Mouse (Mus musculus) heart, embryonic 12.5 days (tissue): Measurements from ENCODE around the gene Brinp3. TPM values are rescaled to one million over a fixed set of nuclear protein-coding genes. Genes with fewer than 3 reads are reported as not detected.

Source experiments
- ATAC-seq: fragments of 200-750 bp; cut with Nextera tagmentation; 2 replicates; pipeline ENCODE4 v1.8.0; 2017; ENCODE audit warnings: moderate TSS enrichment, moderate library complexity; ENCODE audit not compliant: insufficient number of reproducible peaks, low FRiP score
- H3K27ac ChIP-seq: fragments of 300-500 bp; sonication (generic); 2 replicates; pipeline ENCODE4 v1.5.1; 2016; ENCODE audit warnings: mild to moderate bottlenecking, moderate library complexity; ENCODE audit not compliant: poor library complexity, severe bottlenecking
- H3K27me3 ChIP-seq: fragments of 300-500 bp; sonication (generic); replicated peaks from 2 replicates; pipeline ENCODE4 v1.6.1; 2016; ENCODE audit warnings: mild to moderate bottlenecking, moderate library complexity
- H3K36me3 ChIP-seq: fragments of 300-500 bp; sonication (generic); 2 replicates; pipeline ENCODE4 v1.6.1; 2016; ENCODE audit warnings: mild to moderate bottlenecking, moderate library complexity
- H3K4me1 ChIP-seq: fragments of 300-500 bp; sonication (generic); replicated peaks from 2 replicates; pipeline ENCODE4 v1.6.1; 2016; ENCODE audit warnings: mild to moderate bottlenecking
- H3K4me2 ChIP-seq: fragments of 300-500 bp; sonication (generic); 2 replicates; pipeline ENCODE4 v1.6.1; 2016; ENCODE audit warnings: mild to moderate bottlenecking, moderate library complexity
- H3K4me3 ChIP-seq: fragments of 300-500 bp; sonication (generic); 2 replicates; pipeline ENCODE4 v1.5.1; 2016; ENCODE audit warnings: mild to moderate bottlenecking
- H3K9ac ChIP-seq: fragments of 300-500 bp; sonication (generic); 2 replicates; pipeline ENCODE4 v1.6.1; 2016; ENCODE audit warnings: mild to moderate bottlenecking, moderate library complexity
- H3K9me3 ChIP-seq: fragments of 300-500 bp; sonication (generic); replicated peaks from 2 replicates; pipeline ENCODE4 v1.6.1; 2016; ENCODE audit warnings: mild to moderate bottlenecking, moderate library complexity
- WGBS: fragments of 180-500 bp; shearing (Covaris S2); methylation state at CpG from one replicate; pipeline ENCODE4 v1.1.7; 2016; 5-methylcytosine and 5-hydroxymethylcytosine counted together
- polyA plus RNA-seq: library from polyadenylated mRNA; unstranded; fragments of >200 nt; fragmentation: Nextera tagmentation; extraction: Ambion mirVana; gene quantifications from 2 replicates; pipeline ENCODE4 v1.2.1, GENCODE M21; 2016

Brinp3 gene
- polyA plus RNA-seq = not detected in 2 replicates

DNA sequence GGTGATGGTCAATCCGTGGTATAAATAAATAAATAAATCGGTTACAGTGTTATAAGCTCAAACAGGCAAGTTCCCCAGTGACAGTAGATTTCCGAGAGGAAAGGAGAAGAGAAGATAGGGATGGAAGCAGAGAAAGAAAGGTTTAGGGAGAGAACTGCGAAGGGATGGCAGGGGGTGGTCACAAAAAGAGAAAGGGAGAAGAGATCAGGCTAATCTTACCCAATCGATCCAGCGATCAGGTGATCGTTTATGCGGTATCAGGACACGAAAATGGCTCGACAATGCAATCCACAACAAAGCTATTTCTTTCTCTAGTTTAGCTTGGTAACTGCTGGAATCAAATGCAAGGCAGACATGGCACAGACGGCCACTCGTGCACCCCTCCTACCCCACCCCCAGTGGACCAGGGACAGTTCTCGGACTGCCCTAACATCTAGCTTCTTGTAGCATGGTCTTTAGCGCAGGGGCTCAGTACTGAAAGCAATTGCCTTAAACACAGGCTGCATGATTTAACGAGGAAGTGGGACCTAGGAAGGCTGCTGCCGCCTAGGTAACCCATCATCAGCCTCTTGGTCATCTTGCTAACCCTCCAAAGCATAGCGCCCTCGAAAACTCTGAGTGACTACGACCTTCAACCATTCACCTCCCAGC is at the start of gene Brinp3:
Gene Brinp3 (plus strand): TSS at position 80 of the 651 bp plus-strand sequence.
- Histone ChIP-seq H3K27ac (no peak within 1 kb of the TSS), H3K4me2 (peak within 1 kb of the TSS; percentile 75), H3K4me1 (peaks cover 13% of the 10 kb centered on the region), H3K9me3 (no peaks in the 10 kb centered on the region), H3K9ac (0 out of 2 replicates have a peak within 1 kb of the TSS, but pooled peaks have one; percentile 29), H3K36me3 (no peaks in the 10 kb centered on the region), H3K27me3 (peaks cover 18% of the 10 kb centered on the region), H3K4me3 (peak within 1 kb of the TSS; percentile 41)
- no peak for ATAC-seq
- WGBS = 3% methylated on average over 19 of the region's 19 CpGs

DNA sequence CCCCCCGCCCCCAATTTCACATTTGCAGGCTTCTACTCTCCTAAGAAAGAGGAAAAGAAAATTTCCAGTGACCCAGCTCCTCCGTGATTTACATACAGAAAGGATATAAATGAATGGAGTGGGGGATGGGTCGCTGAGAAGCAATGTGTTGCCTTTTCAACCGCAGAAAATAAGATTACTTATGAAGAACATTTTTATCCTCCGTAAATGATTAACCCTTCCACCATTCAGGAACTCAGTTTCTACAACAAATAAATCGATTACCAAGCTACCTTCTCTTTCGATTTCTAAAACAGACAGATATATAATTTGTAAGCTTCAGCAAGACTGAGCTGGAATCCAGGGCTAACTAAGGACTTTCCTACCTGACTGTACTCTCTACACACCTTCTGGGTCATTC is 339 bp upstream of the Brinp3 start:
- Histone ChIP-seq H3K9ac (no peak overlapping the region), H3K27me3 (peaks cover 18% of the 10 kb centered on the region), H3K9me3 (no peaks in the 10 kb centered on the region), H3K27ac (no peak overlapping the region), H3K4me2 (peak overlapping the region; percentile 75), H3K4me1 (peaks cover 13% of the 10 kb centered on the region), H3K36me3 (no peaks in the 10 kb centered on the region), H3K4me3 (peak overlapping the region; percentile 41)
- no peak for ATAC-seq
- WGBS = 18% methylated on average over 7 of the region's 7 CpGs

DNA sequence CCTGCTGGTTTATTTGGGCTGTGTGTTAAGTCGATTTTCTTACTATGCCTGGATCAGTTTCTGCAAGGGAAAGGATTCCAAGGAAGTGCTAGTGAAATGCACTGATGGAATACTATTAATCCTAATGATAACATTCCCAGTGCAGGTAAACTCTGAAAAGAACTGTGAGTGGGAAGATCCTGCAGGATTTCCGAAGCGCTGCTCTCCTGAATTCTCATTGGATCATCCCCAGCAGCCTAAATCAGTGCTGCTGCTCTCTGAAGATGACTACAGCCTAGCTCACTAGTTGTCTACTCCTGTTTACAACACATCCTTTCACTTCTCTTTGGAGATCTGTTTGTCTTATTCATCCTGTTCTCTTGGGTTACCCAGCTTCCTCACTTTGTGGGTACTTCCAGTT is 826 bp downstream of the Brinp3 start:
- Histone ChIP-seq H3K4me1 (peaks cover 13% of the 10 kb centered on the region), H3K36me3 (no peaks in the 10 kb centered on the region), H3K27ac (no peak overlapping the region), H3K4me2 (peak overlapping the region; percentile 75), H3K4me3 (peak overlapping the region; percentile 41), H3K9me3 (no peaks in the 10 kb centered on the region), H3K27me3 (peaks cover 18% of the 10 kb centered on the region), H3K9ac (no peak overlapping the region)
- no peak for ATAC-seq
- 5% methylated on average over 3 of the region's 3 CpGs for WGBS

DNA sequence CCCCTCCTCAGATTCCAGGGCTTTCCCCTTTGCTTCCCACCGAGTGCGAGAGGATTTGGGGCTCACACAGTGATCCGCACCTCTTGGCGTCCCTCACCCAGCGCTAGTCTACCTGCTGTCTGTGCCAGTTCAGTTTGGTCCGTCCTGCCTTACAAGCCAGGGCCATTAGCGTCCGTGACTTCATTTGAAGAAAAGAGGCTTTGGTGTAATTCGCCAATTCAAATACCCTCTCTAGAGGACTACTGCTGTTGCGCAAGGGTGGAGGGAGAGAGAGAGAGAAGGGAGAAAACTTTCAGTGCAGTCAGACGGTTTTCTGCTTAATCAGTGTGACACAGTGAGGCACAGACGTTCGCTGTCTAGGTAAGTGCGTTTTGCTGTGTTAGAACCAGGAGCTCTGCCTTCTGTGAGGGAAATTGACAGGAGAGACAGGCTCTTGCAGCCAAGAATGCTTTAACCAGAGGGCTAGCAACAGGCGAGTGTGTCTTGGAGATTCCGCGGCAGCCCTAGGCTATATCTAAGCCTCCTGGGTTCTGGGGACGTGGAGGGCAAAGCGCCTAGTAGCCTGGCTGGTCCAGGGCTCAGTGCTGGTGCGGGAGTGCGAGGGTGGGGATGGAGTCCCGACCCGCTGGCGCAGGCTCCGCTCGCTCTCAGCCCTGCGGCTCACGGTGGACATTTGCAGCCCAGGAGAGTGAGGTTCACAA is 3.0 kb downstream of the Brinp3 start:
- peaks cover 18% of the 10 kb centered on the region for H3K27me3 ChIP-seq

DNA sequence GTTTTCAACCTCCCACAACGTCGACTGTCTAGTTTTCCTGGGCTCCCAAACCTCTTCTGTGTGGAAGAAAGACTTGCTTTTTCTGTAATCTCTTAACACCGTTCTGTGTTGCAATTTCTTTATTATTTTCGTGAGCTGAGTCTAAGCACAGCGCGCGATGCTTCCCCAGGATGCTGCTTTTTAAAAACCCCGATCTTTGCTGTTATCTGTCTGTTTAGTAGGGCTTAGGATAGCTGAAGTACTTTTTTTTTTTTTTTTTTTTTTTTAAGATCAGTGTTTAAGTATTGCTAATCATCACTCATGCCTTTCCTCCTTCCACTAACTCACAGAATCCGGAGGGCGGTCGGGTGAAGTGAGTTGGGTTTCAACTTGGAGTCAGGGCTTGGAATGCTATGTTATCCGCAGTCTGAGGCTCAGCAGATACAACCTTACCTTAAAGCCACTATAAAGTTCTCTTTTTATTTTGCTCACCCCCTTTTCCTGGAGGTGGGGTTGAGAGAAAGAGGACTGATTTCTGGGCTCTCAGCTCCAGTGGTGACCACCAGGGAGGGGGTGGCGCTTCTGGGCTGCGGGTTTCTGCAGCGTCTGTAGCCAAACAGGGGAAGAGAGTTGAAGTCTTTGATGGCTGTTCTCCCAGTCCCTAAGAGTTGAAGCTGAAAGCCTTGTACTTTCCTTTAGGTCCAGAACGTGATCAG is 3.7 kb downstream of the Brinp3 start:
- Histone ChIP-seq H3K4me2 (peak overlapping the region; percentile 95), H3K4me1 (peaks cover 13% of the 10 kb centered on the region), H3K36me3 (no peaks in the 10 kb centered on the region), H3K27ac (no peak overlapping the region), H3K9me3 (no peaks in the 10 kb centered on the region), H3K4me3 (peak overlapping the region; percentile 53), H3K27me3 (peaks cover 18% of the 10 kb centered on the region), H3K9ac (peak overlapping the region; percentile 56; the same call in 1 of the 2 replicates)
- 1% methylated on average over 16 of the region's 16 CpGs for WGBS
- ATAC-seq = no peak

More for the DNA sequence above, 3.0 kb downstream of the Brinp3 start:
- under 1% methylated on average over 28 of the region's 28 CpGs for WGBS
- peak overlapping the region; percentile 95 for H3K4me2 ChIP-seq
- H3K27ac ChIP-seq = no peak overlapping the region
- no peaks in the 10 kb centered on the region for H3K36me3 ChIP-seq
- peaks cover 13% of the 10 kb centered on the region for H3K4me1 ChIP-seq
- no peaks in the 10 kb centered on the region for H3K9me3 ChIP-seq
- peak; percentile 64; the same call in 1 of the 2 replicates for ATAC-seq
- H3K4me3 ChIP-seq = peak overlapping the region; percentile 53
- H3K9ac ChIP-seq = peak overlapping the region; percentile 56

DNA sequence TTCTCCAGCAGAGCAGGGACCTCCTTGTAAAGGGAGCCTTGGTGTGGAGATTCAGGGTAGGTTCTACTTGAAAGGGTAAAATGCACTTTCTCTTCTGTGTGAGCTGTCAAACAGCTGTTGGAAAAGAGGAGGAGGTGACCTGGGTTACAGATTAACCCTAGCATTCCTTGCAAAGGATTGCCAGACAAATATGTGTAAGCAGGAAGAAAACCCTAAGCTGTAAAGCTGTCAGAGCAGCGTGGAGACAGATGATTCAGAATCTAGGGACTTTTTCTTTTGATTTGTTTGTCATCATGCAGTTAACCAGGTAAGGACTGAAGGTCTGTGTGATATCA is 4.2 kb downstream of the Brinp3 start:
- no peaks in the 10 kb centered on the region for H3K9me3 ChIP-seq
- H3K27ac ChIP-seq = no peak overlapping the region
- H3K4me2 ChIP-seq = peak overlapping the region; percentile 95
- peak overlapping the region; percentile 53 for H3K4me3 ChIP-seq
- no peak overlapping the region for H3K9ac ChIP-seq
- H3K36me3 ChIP-seq = no peaks in the 10 kb centered on the region
- ATAC-seq = no peak
- H3K27me3 ChIP-seq = peaks cover 18% of the 10 kb centered on the region
- 0% methylated on average over 1 of the region's 1 CpGs for WGBS
- peaks cover 13% of the 10 kb centered on the region for H3K4me1 ChIP-seq

DNA sequence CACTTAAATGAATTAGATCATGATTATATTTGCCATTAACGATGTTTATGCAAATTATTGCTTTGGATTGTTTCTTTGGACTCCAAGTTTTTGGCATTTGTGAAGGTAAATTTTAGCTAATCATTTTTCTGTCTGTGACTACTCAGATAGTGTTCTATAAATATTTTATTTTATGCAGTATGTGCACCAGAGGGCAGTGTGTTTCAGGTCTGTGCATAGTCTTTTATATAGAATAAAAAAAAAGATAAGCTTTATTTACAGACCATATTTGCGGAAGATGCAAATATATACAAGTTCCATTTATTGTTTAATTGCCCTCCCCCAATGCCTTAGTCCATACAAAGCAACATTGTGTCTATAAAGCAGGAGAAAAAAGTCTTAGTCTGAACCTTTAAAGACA is 20.8 kb downstream of the Brinp3 start:
- no peak for ATAC-seq
- Histone ChIP-seq H3K4me1 (no peaks in the 10 kb centered on the region), H3K9ac (no peak overlapping the region), H3K36me3 (no peaks in the 10 kb centered on the region), H3K27me3 (no peaks in the 10 kb centered on the region), H3K9me3 (no peaks in the 10 kb centered on the region), H3K4me3 (no peak overlapping the region), H3K4me2 (no peak overlapping the region), H3K27ac (no peak overlapping the region)
- WGBS = 75% methylated on average over 2 of the region's 2 CpGs

DNA sequence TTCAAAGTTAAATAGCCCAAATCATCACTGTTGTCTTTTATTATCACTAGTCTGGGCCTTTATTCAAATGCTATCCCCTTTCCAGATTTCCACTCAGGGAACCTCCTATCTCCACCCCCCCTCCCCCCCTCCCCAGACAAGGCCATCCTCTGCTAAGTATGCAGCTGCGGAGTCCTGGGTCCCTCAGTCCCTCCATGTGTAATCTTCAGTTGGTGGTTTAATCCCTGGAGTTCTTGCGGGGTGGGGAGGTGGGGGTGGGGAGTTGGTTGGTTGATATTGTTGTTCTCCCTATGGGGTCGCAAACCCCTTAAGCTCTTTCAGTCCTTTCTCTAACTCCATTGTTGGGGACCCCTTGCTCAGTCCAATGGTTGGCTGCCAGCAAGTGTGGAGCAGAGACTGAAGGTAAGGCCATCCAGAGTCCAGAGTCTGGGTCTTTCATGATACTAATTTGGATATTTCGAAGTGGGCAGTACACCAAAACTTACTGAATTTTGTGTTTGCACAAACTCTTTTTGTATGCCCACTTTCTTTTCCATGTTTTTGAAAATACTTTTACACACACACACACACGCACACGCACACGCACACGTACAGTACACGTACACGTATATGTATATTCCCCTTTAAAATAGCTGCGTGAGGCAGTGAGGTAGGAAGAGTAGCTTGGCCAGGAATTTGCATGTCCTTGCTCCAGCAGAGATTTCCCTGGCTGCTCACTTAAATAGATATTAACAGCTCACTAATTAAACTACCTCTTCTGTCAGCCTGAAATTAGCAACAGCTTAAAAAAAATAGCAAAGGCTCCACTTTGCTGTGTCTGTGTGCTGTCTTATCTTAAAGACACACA is 29.4 kb downstream of the Brinp3 start:
- no peaks in the 10 kb centered on the region for H3K36me3 ChIP-seq
- no peaks in the 10 kb centered on the region for H3K27me3 ChIP-seq
- no peak for ATAC-seq
- H3K27ac ChIP-seq = no peak overlapping the region
- no peak overlapping the region for H3K4me2 ChIP-seq
- H3K4me3 ChIP-seq = no peak overlapping the region
- no peak overlapping the region for H3K9ac ChIP-seq
- 69% methylated on average over 11 of the region's 11 CpGs for WGBS
- H3K9me3 ChIP-seq = no peaks in the 10 kb centered on the region
- no peaks in the 10 kb centered on the region for H3K4me1 ChIP-seq

DNA sequence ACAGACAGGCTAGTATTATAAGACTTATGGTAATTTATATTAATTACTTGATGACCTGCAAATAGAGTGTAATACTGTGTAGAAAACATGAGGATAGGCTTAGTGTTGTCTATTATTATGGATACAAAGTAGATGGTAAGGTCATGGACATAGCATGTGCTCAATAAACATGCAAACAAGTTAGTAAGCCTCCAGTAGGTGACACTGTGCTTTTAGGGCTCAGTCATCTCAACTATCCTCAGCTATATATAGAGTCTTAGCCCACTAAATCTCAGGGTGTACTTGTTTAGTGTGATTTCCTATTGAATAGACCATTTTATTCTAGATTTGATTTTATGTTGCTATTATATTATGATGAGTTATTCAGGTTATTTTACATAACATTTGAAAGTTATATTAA is 34.0 kb downstream of the Brinp3 start:
- no peak for ATAC-seq
- Histone ChIP-seq H3K27ac (no peak overlapping the region), H3K36me3 (no peaks in the 10 kb centered on the region), H3K27me3 (no peaks in the 10 kb centered on the region), H3K9ac (no peak overlapping the region), H3K4me3 (no peak overlapping the region), H3K4me1 (no peaks in the 10 kb centered on the region), H3K9me3 (no peaks in the 10 kb centered on the region), H3K4me2 (no peak overlapping the region)

DNA sequence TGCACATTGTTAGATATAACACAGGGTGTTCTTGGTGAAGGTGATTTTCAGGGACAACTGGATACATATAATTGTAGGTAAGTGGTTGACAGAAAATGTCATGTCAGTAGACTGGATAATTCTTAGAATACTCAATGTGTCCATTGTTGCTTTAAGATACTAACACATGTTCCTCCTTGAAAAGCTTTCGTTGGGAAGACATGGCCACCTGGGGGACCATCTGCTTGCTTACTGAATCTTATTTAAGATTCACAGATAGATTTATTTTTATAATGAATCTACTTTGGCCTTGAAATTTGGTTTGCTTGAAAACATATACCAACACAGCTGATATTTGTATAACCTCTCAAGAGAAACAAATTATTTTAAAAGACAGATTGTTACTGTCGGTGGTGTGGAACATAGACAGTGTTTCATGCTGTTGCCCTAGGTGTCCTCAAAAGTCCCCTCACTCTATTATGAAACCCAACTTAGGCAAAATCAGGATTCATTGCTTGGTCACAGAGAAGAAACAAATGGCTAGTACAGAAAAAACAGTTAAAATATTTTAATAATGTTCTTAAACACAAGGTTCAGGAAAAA is 52.4 kb downstream of the Brinp3 start:
- H3K9ac ChIP-seq = no peak overlapping the region
- no peak for ATAC-seq
- no peaks in the 10 kb centered on the region for H3K27me3 ChIP-seq
- H3K36me3 ChIP-seq = no peaks in the 10 kb centered on the region
- 87% methylated on average over 2 of the region's 2 CpGs for WGBS
- H3K4me1 ChIP-seq = no peaks in the 10 kb centered on the region
- H3K4me3 ChIP-seq = no peak overlapping the region
- H3K9me3 ChIP-seq = no peaks in the 10 kb centered on the region
- no peak overlapping the region for H3K4me2 ChIP-seq
- H3K27ac ChIP-seq = no peak overlapping the region
